Mouse (Mus musculus) spleen, postnatal 10 days (tissue): ENCODE measurements around the gene Eps8l3.
A peak's percentile ranks its signal among the peaks of the same experiment; 100 is the strongest.

Experiments used
- DNase-seq, 2 experiments: peaks; one replicate each; pipeline ENCODE4 v3.0.0; 2021 to 2022; ENCODE audit warnings: low spot score in 2 of 2

The Eps8l3 gene

GRCm38 (mm10) chr3:107877005-107877404 is at the start of gene Eps8l3:
Eps8l3 (plus strand) TSS chr3:107877229.
- DNase-seq: no peak

DNA sequence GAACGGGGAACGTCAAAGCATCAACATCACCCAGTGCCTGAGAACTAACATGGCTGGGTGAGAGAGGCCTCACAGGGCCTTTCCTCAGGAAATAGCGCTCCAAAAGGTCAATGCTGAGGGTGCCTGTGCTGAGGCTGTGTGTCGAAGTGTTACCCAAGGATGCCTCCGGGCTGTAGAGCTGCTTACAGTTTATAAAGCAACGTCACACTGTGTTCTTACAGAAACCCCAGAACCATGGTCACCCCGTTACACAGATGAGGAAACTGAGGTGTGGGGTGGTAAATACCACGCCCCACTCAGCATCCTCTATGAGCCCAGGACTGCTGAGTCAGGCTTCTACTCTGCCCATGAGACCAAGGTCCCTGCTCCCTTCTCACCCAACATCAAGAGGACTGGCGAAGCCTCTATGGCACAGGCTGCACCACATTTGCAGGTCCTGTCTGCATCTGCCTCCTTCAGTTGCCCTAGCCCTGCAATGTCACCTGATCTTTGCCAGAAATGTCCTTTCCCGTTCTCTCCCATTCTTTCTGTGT is 49.1 kb upstream of the Eps8l3 start:
- DNase-seq: no peak

DNA sequence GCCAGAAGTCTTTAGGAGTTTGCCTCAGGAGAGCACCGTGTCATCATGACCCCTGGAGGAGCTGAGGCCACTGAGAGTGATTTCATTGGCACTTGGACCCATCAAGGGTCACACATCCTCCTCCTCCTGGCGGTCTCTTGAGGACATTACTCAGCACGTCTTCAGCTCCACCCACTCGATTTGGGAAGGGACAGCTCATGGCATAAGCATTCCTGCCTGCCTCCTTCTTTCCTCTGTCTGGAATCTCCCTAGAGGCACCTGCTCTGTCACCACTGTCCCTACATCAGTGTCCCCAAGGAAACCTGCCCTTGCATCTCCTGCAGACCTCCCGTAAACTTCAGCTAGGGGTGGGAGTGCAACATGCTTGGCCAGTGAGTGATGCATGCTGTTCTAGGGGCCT is 48.5 kb upstream of the Eps8l3 start:
- no peak for DNase-seq

GRCm38 (mm10) chr3:107828997-107829396 is 48.0 kb upstream of the Eps8l3 start:
- no peak for DNase-seq

- no peak for DNase-seq
These were observed 47.4 kb upstream of the Eps8l3 start for GRCm38 (mm10) chr3:107829625-107830024.

GRCm38 (mm10) chr3:107831875-107832554 is 45.0 kb upstream of the Eps8l3 start:
- no peak for DNase-seq

GRCm38 (mm10) chr3:107832645-107833044 is 44.4 kb upstream of the Eps8l3 start:
- no peak for DNase-seq

DNA sequence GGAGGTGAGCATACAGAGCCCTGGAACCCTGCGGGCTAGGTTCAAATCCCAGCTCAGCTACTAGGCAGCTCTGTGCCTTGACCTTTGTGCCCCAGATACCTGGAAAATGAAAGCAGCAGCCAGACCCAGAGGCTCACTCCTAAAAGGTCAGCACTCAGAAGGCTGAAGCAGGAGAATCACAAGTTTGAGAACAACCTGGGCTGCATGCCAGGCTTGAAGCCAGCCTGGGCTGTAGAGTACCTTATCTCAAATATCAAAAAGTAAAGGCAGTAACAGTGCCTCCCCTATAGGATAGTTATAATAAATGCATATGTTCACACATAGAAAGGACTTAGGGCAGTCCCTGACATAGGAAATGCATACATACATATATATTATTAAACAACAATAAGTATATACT is 43.7 kb upstream of the Eps8l3 start:
- no peak for DNase-seq

- DNase-seq: no peak
These were observed 43.1 kb upstream of the Eps8l3 start for GRCm38 (mm10) chr3:107833872-107834341.

- DNase-seq: no peak
These were observed 41.7 kb upstream of the Eps8l3 start for GRCm38 (mm10) chr3:107835301-107835700.

- no peak for DNase-seq
These were observed 37.2 kb upstream of the Eps8l3 start for GRCm38 (mm10) chr3:107839855-107840254.

DNA sequence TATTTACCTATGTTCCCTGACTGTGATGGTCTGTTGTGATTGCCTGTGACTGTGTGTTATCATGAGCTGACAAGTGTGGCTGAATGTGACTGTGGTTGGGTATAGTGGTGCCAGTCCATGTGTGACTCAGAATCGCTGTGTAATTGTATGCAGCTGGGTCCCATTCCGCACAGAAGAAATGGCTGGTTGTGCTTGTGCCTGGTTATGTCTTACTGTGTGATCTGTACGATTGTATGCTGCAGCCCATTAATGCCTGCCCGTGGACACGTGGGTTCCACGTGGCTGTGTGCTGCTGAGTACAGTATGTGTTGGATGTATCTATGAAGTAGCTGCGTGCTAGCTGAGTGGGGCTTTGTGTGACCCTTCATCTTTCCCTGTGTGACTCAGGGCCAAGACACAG is 36.2 kb upstream of the Eps8l3 start:
- DNase-seq: no peak

GRCm38 (mm10) chr3:107841370-107841769 is 35.7 kb upstream of the Eps8l3 start:
- no peak for DNase-seq

GRCm38 (mm10) chr3:107843406-107843805 is 33.6 kb upstream of the Eps8l3 start:
- DNase-seq: no peak

DNA sequence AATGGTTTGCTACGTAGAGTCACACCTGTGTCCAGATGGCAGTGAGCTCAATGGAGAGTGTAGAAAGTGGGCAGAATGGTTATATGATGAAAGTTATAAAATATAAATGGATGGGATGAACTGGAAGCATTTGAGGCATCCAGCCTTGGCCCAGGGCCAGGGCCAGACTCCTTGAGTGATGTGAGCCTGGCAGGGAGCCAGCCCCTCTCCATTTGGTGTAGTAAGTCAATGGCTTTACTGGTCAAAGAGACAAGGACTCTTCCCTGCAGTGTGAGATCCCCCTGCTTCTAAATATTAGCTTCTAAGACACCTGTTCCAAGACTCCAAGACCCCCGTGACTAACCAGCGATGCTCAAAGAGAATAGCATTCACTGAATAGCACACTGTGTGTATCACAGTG is 33.0 kb upstream of the Eps8l3 start:
- DNase-seq: no peak

GRCm38 (mm10) chr3:107844499-107844898 is 32.5 kb upstream of the Eps8l3 start:
- no peak for DNase-seq

DNA sequence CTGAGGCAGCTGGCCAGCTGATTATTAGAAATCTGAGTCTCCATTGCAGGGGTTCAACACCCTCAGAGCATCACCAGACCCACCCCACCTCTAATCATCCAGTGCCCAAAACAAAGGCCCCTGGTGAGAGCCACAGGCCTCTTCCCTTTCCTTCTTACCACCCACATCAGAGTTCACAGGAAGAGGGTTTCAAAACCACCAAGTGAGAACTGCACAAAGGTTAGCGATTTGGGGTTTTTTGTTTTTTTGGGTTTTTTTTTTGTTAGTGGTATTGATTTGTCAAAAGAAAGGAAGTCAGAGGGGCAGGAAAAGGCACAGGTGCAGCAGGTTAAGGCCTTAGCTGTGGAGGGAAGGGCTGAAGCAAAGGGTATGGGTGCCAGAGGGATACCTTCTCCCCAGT is 30.9 kb upstream of the Eps8l3 start:
- DNase-seq: no peak

- DNase-seq: no peak
These were observed 30.2 kb upstream of the Eps8l3 start for GRCm38 (mm10) chr3:107846835-107847234.

GRCm38 (mm10) chr3:107848126-107848525 is 28.9 kb upstream of the Eps8l3 start:
- DNase-seq: no peak

- DNase-seq: no peak
These were observed 27.9 kb upstream of the Eps8l3 start for GRCm38 (mm10) chr3:107849000-107849692.

DNA sequence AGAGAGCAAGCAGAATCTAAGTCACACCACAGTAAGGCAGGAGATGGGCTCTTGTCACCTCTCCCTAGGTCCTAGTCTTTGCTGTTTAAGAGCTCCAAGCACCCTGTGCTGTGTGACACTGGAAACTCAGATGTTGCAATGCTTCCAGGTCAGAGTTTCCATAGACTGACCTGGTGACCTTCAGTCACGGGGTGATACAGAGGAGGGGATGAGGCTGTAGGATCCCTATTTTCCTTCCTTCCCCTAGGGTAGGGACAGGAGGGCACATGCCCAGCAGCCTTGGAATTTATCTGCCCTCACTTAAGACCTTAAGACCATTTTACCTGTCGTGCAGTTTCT is 27.4 kb upstream of the Eps8l3 start:
- DNase-seq: no peak

- DNase-seq: peak in 1 of 2 experiments; percentile 46
These were observed 26.5 kb upstream of the Eps8l3 start for GRCm38 (mm10) chr3:107850418-107851031.

- no peak for DNase-seq
These were observed 24.2 kb upstream of the Eps8l3 start for GRCm38 (mm10) chr3:107852786-107853185.
